Mouse (Mus musculus): ENCODE data around the gene Card11.

GRCm38 (mm10) chr5:140946034-140946433, 54.3 kb downstream of the Card11 start:
- TF ChIP-seq GATA1 (IDR thresholded peaks at IDR 0.05; ENCODE audit: borderline replicate concordance, low read length) (no peak), FLI1 (IDR thresholded peaks at IDR 0.05; ENCODE audit: low read length) (no peak)
